Mouse (Mus musculus) limb, embryonic 12.5 days (tissue): ENCODE measurements around the gene Kcnj11. TPM values are rescaled to one million over a fixed set of nuclear protein-coding genes. Genes with fewer than 3 reads are reported as not detected.

Source experiments
- ATAC-seq: fragments of 200-750 bp; cut with Nextera tagmentation; 2 replicates; pipeline ENCODE4 v1.8.0; 2017; ENCODE audit warnings: low read depth, moderate TSS enrichment; ENCODE audit not compliant: insufficient number of reproducible peaks, insufficient read depth, low FRiP score, low TSS enrichment
- H3K27ac ChIP-seq: fragments of 300-500 bp; sonication (generic); 2 replicates; pipeline ENCODE4 v1.5.1; 2016; ENCODE audit warnings: mild to moderate bottlenecking, moderate library complexity
- H3K27me3 ChIP-seq: fragments of 300-500 bp; sonication (generic); 2 replicates; pipeline ENCODE4 v1.6.1; 2016; ENCODE audit warnings: mild to moderate bottlenecking, moderate library complexity
- H3K36me3 ChIP-seq: fragments of 300-500 bp; sonication (generic); 2 replicates; pipeline ENCODE4 v1.6.1; 2016; ENCODE audit warnings: mild to moderate bottlenecking, moderate library complexity
- H3K4me1 ChIP-seq: fragments of 300-500 bp; sonication (generic); replicated peaks from 2 replicates; pipeline ENCODE4 v1.6.1; 2016
- H3K4me2 ChIP-seq: fragments of 300-500 bp; sonication (generic); 2 replicates; pipeline ENCODE4 v1.6.1; 2016; ENCODE audit warnings: mild to moderate bottlenecking, moderate library complexity
- H3K4me3 ChIP-seq: fragments of 300-500 bp; sonication (generic); replicated peaks from 2 replicates; pipeline ENCODE4 v1.5.1; 2016; ENCODE audit warnings: mild to moderate bottlenecking
- H3K9ac ChIP-seq: fragments of 300-500 bp; sonication (generic); replicated peaks from 2 replicates; pipeline ENCODE4 v1.6.1; 2016; ENCODE audit warnings: mild to moderate bottlenecking, moderate library complexity
- H3K9me3 ChIP-seq: fragments of 300-500 bp; sonication (generic); 2 replicates; pipeline ENCODE4 v1.6.1; 2016; ENCODE audit warnings: mild to moderate bottlenecking, moderate library complexity
- WGBS: fragments of 180-500 bp; shearing (Covaris S2); methylation state at CpG from one replicate; pipeline ENCODE4 v1.1.7; 2016; 5-methylcytosine and 5-hydroxymethylcytosine counted together
- polyA plus RNA-seq: library from polyadenylated mRNA; unstranded; fragments of >200 nt; fragmentation: Nextera tagmentation; extraction: Ambion mirVana; gene quantifications from 2 replicates; pipeline ENCODE4 v1.2.1, GENCODE M21; 2016

Gene Kcnj11
- polyA plus RNA-seq, 1 experiment from 2014 or later = 0.30 TPM

GRCm38 (mm10) chr7:46047873-46048562, 52.5 kb downstream of the Kcnj11 start:
- no peak for ATAC-seq
- Histone ChIP-seq H3K36me3 (peaks cover 81% of the 10 kb centered on the region), H3K4me1 (no peaks in the 10 kb centered on the region), H3K27ac (no peak overlapping the region), H3K9ac (no peak overlapping the region), H3K4me3 (no peak overlapping the region), H3K9me3 (no peaks in the 10 kb centered on the region), H3K4me2 (no peak overlapping the region), H3K27me3 (no peaks in the 10 kb centered on the region)
- WGBS = 92% methylated on average over 13 of the region's 13 CpGs

GRCm38 (mm10) chr7:46045882-46046281, 54.7 kb downstream of the Kcnj11 start:
- Histone ChIP-seq H3K4me3 (no peak overlapping the region), H3K9me3 (no peaks in the 10 kb centered on the region), H3K9ac (no peak overlapping the region), H3K4me2 (no peak overlapping the region), H3K27ac (no peak overlapping the region), H3K4me1 (no peaks in the 10 kb centered on the region), H3K27me3 (no peaks in the 10 kb centered on the region), H3K36me3 (peaks cover 87% of the 10 kb centered on the region)
- 95% methylated on average over 11 of the region's 11 CpGs for WGBS
- ATAC-seq = no peak

- Histone ChIP-seq H3K4me3 (no peak overlapping the region), H3K4me1 (no peaks in the 10 kb centered on the region), H3K9ac (no peak overlapping the region), H3K9me3 (no peaks in the 10 kb centered on the region), H3K4me2 (no peak overlapping the region), H3K36me3 (peaks cover 86% of the 10 kb centered on the region), H3K27ac (no peak overlapping the region), H3K27me3 (no peaks in the 10 kb centered on the region)
- no peak for ATAC-seq
- WGBS = 91% methylated on average over 10 of the region's 10 CpGs
These were observed 56.5 kb downstream of the Kcnj11 start for GRCm38 (mm10) chr7:46044106-46044505.

Other genes with a start within 250 kb of the Kcnj11 start
- gene Kdelr1, start 228.0 kb downstream of the Kcnj11 start, polyA plus RNA-seq = 50.0 and 65.6 TPM in 2 replicates
- gene Grin2d, start 222.4 kb downstream of the Kcnj11 start, polyA plus RNA-seq = 0.35 and 0.37 TPM in 2 replicates
- 0.41 and 0.65 TPM in 2 replicates for gene Syngr4, start 204.1 kb downstream of the Kcnj11 start, polyA plus RNA-seq
- gene Tmem143, start 203.8 kb downstream of the Kcnj11 start, polyA plus RNA-seq = 5.0 and 6.0 TPM in 2 replicates
- 58.4 and 59.0 TPM in 2 replicates for gene Emp3, start 179.4 kb downstream of the Kcnj11 start, polyA plus RNA-seq
- gene Ccdc114, start 176.7 kb downstream of the Kcnj11 start, polyA plus RNA-seq = 4.3 and 5.2 TPM in 2 replicates
- gene Abcc6, start 70.5 kb downstream of the Kcnj11 start, polyA plus RNA-seq = 0.26 and 0.42 TPM in 2 replicates
- gene Nomo1, start 67.1 kb downstream of the Kcnj11 start, polyA plus RNA-seq = 22.3 and 24.9 TPM in 2 replicates
- 0.70 and 1.4 TPM in 2 replicates for gene Abcc8, start 79.3 kb upstream of the Kcnj11 start, polyA plus RNA-seq
- 2.5 and 3.1 TPM in 2 replicates for gene Ush1c, start 137.7 kb upstream of the Kcnj11 start, polyA plus RNA-seq
- 0.16 and 0.22 TPM in 2 replicates for gene Otog, start 140.2 kb upstream of the Kcnj11 start, polyA plus RNA-seq